Mouse (Mus musculus): Measurements from ENCODE around the gene Accs.

DNA sequence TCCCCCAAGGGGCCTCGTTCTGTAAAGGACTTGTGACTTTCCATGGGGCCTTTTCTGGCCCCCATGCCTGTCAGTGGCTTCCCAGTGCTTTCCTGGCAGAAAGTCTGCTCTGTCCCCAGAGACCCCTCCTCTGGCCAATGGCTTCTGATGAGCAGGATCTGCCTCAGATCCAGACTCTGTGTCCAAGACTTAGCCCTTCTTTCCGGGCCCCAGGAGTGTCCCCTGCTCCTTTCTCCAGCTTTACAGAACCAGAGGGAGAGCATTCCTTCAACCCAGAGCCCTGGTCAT lies 24.4 kb upstream of the Accs start:
- TF ChIP-seq CTCF (conservative IDR thresholded peaks at IDR 0.05 in 1 of 2, IDR thresholded peaks at IDR 0.05 in 1 of 2; ENCODE audit: low read depth in 2 of 2, low read length in 2 of 2) = no peak
- TF ChIP-seq ETS1 (conservative IDR thresholded peaks at IDR 0.05; ENCODE audit: low read depth, low read length) = no peak
- TF ChIP-seq EP300 (IDR thresholded peaks at IDR 0.05; ENCODE audit: low read length) = no peak
- no peak for TF ChIP-seq KAT2A (IDR thresholded peaks at IDR 0.05; ENCODE audit: insufficient replicate concordance, low read length)
- no peak for TF ChIP-seq ZKSCAN1 (IDR thresholded peaks at IDR 0.05; ENCODE audit: borderline replicate concordance, low read depth, low read length)
- no peak for TF ChIP-seq NELFE (IDR thresholded peaks at IDR 0.05; ENCODE audit: low read depth, low read length)
- no peak for TF ChIP-seq TCF12 (IDR thresholded peaks at IDR 0.05; ENCODE audit: low read depth, low read length)
- TF ChIP-seq POLR2A (IDR thresholded peaks at IDR 0.05; ENCODE audit: low read depth, low read length) = no peak
- no peak for TF ChIP-seq NRF1 (IDR thresholded peaks at IDR 0.05; ENCODE audit: low read depth, low read length)
- no peak for TF ChIP-seq ZMIZ1 (IDR thresholded peaks at IDR 0.05; ENCODE audit: low read depth, low read length)
- no peak for TF ChIP-seq ELF1 (IDR thresholded peaks at IDR 0.05; ENCODE audit: low read depth, low read length)
- no peak for TF ChIP-seq ZNF384 (IDR thresholded peaks at IDR 0.05; ENCODE audit: low read depth, low read length)
- no peak for TF ChIP-seq MAX (IDR thresholded peaks at IDR 0.05; ENCODE audit: low read length)
